1 mouse cellular context compared by ENCODE assay signal in the genomic region with DNA sequence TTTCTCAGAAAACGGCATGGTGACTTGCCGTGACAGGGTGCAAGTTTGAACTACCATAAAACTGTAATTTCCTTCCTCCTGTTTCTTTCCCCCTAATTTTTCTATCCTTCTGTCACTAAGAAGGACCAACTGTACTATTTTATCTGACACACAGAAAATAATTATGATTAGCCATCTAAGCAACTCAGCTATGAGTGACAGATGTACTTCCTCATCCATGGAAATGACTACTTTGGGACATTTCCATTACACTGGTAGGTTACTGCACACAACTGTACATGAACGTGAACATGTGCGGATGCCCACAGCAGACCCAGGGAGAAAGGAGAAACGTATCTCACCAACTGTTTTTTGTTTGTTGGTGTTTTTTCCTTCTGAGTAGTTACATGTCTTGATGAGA.
TF ChIP-seq lines count a peak whose summit lies in the region.

No protein-coding gene starts in this region.

TF ChIP-seq in MEL, 35 proteins besides CTCF, POLR2A, EP300 and RAD21 (continued from another document):
- TF ChIP-seq CHD1 (IDR thresholded peaks at IDR 0.05; ENCODE audit: low read depth, low read length) = no peak
- TF ChIP-seq SMC3 (IDR thresholded peaks at IDR 0.05; ENCODE audit: low read depth, low read length) = no peak
- no peak for TF ChIP-seq MAZ (IDR thresholded peaks at IDR 0.05; ENCODE audit: low read depth, low read length)
- TF ChIP-seq ZKSCAN1 (IDR thresholded peaks at IDR 0.05; ENCODE audit: low read depth, low read length) = no peak
- TF ChIP-seq POLR2AphosphoS5 (IDR thresholded peaks at IDR 0.05; ENCODE audit: borderline replicate concordance, low read depth, low read length) = no peak
- no peak for TF ChIP-seq E2F4 (IDR thresholded peaks at IDR 0.05; ENCODE audit: borderline replicate concordance, low read depth, low read length)
- TF ChIP-seq UBTF (IDR thresholded peaks at IDR 0.05; ENCODE audit: borderline replicate concordance, insufficient read depth, low read depth, low read length) = no peak
- TF ChIP-seq MAFK (IDR thresholded peaks at IDR 0.05; ENCODE audit: borderline replicate concordance, low read depth, low read length) = no peak
- TF ChIP-seq KAT2A (conservative IDR thresholded peaks at IDR 0.05; ENCODE audit: low read depth, low read length) = no peak
- TF ChIP-seq HCFC1 (IDR thresholded peaks at IDR 0.05; ENCODE audit: low read depth, low read length) = 0 out of 2 replicates have a peak, but pooled peaks have one; percentile 18
- peak; percentile 40; the same call in 1 of the 2 replicates for TF ChIP-seq NELFE (IDR thresholded peaks at IDR 0.05; ENCODE audit: low read depth, low read length)
- no peak for TF ChIP-seq GABPA (IDR thresholded peaks at IDR 0.05; ENCODE audit: low read depth, low read length)
- no peak for TF ChIP-seq TAL1 (IDR thresholded peaks at IDR 0.05; ENCODE audit: low read length)
- peak; percentile 71 for TF ChIP-seq MYC (IDR thresholded peaks at IDR 0.05; ENCODE audit: low read depth, low read length)
- no peak for TF ChIP-seq MAX (IDR thresholded peaks at IDR 0.05; ENCODE audit: low read length)
